Mouse (Mus musculus) B cell, adult 67 days (primary cell): ENCODE results near the gene Clrn1. TPM values are rescaled to one million over a fixed set of nuclear protein-coding genes. Genes with fewer than 3 reads are reported as not detected.

Experiments used
- total RNA-seq, 2 experiments: library from RNA; stranded (reverse); gene quantifications; 4 replicates each; pipeline ENCODE4 v1.2.4; 2023

Clrn1 gene
- not detected for total RNA-seq

DNA sequence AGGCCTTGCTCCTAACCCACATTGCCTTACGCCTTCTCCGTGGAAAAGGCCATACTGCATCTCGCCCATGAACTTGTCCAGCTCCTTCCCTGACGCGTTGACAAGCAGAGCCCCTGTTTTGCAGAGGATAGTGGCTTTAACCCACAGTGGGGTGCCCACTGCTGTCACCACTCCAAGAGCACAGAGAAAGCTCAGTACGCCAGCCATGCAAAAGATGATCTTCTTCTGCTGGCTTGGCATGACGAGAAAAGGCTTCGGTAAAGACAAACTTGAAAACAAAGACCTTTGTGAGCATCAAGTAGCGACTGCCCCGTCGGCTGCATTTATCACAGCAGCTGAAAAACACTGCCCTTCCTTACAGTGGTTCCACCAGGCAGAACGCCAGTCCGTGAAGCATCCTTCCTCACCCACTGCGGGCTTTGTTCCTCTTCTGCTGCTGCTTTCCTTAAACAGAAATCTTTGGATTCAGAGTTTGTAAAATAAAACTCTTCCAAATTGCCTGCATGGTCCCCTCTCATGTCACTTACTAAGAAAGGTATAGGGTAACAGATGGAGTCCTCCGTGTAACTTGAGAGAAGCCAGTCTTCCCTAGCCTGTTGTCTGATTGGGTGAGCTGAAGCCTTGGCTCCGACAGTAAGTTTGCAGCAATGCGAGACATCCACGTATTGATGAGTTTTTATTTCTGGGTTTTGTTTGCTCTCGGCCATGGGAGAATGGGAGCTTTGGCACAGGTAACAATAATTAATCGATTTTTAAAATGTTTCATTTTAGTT is at the start of gene Clrn1:
Gene Clrn1, minus strand, starts transcription at position 540 of the 773 bp plus-strand sequence.

DNA sequence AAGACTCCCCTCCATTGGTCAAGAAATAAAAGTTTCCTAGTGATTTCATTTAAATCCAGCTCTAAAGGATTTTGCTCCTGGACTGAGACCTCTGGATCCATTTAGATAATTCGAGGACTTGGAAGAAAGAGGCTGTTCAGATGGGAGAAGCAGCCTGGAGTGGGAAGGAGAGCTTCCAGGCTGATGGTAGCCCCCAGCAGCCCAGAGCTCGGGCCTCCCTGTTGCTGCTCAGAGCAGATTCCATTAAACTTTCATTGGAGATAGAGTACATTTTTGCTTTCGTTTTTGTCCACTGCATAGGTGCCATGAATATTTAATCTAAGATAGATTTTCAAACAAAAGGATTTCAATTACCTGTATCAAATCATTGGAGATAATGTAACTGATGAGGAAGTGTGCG is 62.9 kb downstream of the Clrn1 start, which contains the start of gene Mindy4b-ps:
Gene Mindy4b-ps, minus strand, starts transcription at position 101 of the 400 bp plus-strand sequence.

Other genes starting within 250 kb of the Clrn1 start
- gene Erich6, start 248.1 kb downstream of the Clrn1 start, total RNA-seq, result not detected
- 100 to 1,000 TPM in 1 of 2 experiments, 10 to 100 TPM in 1; 95.0 to 116 TPM for gene Siah2, start 192.9 kb downstream of the Clrn1 start, total RNA-seq
- gene Mindy4b-ps, start 63.0 kb downstream of the Clrn1 start, total RNA-seq, result not detected
- under 1 TPM; 0.39 to 0.78 TPM for gene Med12l, start 120.5 kb upstream of the Clrn1 start, total RNA-seq
- gene Gpr171, start 216.5 kb upstream of the Clrn1 start, total RNA-seq, result 10 to 100 TPM; 65.6 to 95.1 TPM